Mouse (Mus musculus) spleen, postnatal 36 days (tissue): ENCODE data around the gene Cd59a.

ENCODE experiments used
- DNase-seq, 2 experiments: peaks; one replicate each; pipeline ENCODE4 v3.0.0; 2022; ENCODE audit warnings: low spot score in 2 of 2, mixed read lengths in 1 of 2

Gene Cd59a

GRCm38 (mm10) chr2:104135920-104136319 lies 40.3 kb downstream of the Cd59a start:
- no peak for DNase-seq

GRCm38 (mm10) chr2:104142140-104142539 lies 46.5 kb downstream of the Cd59a start:
- no peak for DNase-seq

- DNase-seq = no peak
Measured at GRCm38 (mm10) chr2:104144004-104144403, 48.4 kb downstream of the Cd59a start.

- DNase-seq = peak in 1 of 2 experiments; percentile 36
Measured at GRCm38 (mm10) chr2:104145983-104146382, 50.4 kb downstream of the Cd59a start.

GRCm38 (mm10) chr2:104147910-104148561 lies 52.4 kb downstream of the Cd59a start:
- no peak for DNase-seq

GRCm38 (mm10) chr2:104150608-104151397 lies 55.2 kb downstream of the Cd59a start:
- DNase-seq = no peak

GRCm38 (mm10) chr2:104153345-104153744 lies 57.7 kb downstream of the Cd59a start:
- no peak for DNase-seq

- DNase-seq = no peak
Measured at GRCm38 (mm10) chr2:104153876-104154275, 58.3 kb downstream of the Cd59a start.

- DNase-seq = no peak
Measured at GRCm38 (mm10) chr2:104157831-104158230, 62.2 kb downstream of the Cd59a start.

- DNase-seq = no peak
Measured at GRCm38 (mm10) chr2:104163418-104163817, 67.8 kb downstream of the Cd59a start.

GRCm38 (mm10) chr2:104163978-104164487 lies 68.4 kb downstream of the Cd59a start:
- DNase-seq = no peak
